Mouse (Mus musculus) mammary gland, adult 2 months (tissue): Measurements from ENCODE around the gene Mapk1. TPM values are rescaled to one million over a fixed set of nuclear protein-coding genes. Genes with fewer than 3 reads are reported as not detected.

Experiments
- polyA plus RNA-seq: library from polyadenylated mRNA; depleted of rRNA; stranded (reverse); fragments of >200 nt; gene quantifications from 2 replicates; pipeline ENCODE4 v1.2.3, GENCODE M21; 2012; ENCODE audit warnings: low replicate concordance; rRNA removed

Gene Mapk1
- 43.1 and 106 TPM in 2 replicates for polyA plus RNA-seq

DNA sequence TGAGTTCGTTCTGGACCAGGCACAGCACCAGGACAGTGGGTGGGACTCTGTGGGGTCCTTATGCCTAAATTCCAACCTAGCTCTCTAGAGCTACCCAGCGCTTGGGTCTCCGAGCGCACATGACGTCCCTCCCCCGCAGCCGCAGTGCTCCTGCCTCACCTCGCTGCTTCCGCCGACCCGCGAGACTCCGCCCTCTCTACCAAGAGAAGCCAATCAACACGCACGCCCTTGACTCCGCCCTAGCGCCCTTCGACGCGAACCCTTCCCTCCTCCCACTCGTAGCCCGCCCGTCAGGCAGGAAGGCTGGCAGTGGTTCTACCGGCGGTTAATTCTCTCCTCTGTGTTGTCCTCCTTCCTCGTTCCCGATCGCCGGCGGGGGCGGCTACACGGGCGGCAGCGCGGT lies at the start of gene Mapk1:
Mapk1 (plus strand) TSS at position 252 of the 403 bp plus-strand sequence.

GRCm38 (mm10) chr16:17069511-17070443 lies 86.6 kb downstream of the Mapk1 start, which contains the start of gene Ypel1:
Gene Ypel1 (plus strand): TSS chr16:17069696.

Other genes starting within 250 kb of the Mapk1 start
- gene Spag6l, start 153.9 kb upstream of the Mapk1 start, polyA plus RNA-seq = 0.24 TPM in 1 of 2 replicates, not detected in the other
- 0.33 and 0.55 TPM in 2 replicates for gene Igll1, start 119.4 kb upstream of the Mapk1 start, polyA plus RNA-seq
- gene Top3b, start 112.6 kb upstream of the Mapk1 start, polyA plus RNA-seq = 63.5 and 86.8 TPM in 2 replicates
- 6.0 and 8.1 TPM in 2 replicates for gene Vpreb1, start 112.5 kb upstream of the Mapk1 start, polyA plus RNA-seq
- gene Ppm1f, start 86.9 kb upstream of the Mapk1 start, polyA plus RNA-seq = 15.8 and 20.3 TPM in 2 replicates
- gene Ypel1, start 86.3 kb downstream of the Mapk1 start, polyA plus RNA-seq = 2.1 and 3.5 TPM in 2 replicates
- 92.4 and 144 TPM in 2 replicates for gene Ppil2, start 127.9 kb downstream of the Mapk1 start, polyA plus RNA-seq
- gene 2610318N02Rik, start 141.8 kb downstream of the Mapk1 start, polyA plus RNA-seq = 1.7 and 2.2 TPM in 2 replicates
- gene Sdf2l1, start 149.0 kb downstream of the Mapk1 start, polyA plus RNA-seq = 17.5 and 48.3 TPM in 2 replicates
- 4.2 and 14.7 TPM in 2 replicates for gene Ydjc, start 161.2 kb downstream of the Mapk1 start, polyA plus RNA-seq
- gene Ccdc116, start 163.8 kb downstream of the Mapk1 start, polyA plus RNA-seq = 1.5 and 1.6 TPM in 2 replicates
- gene Ube2l3, start 219.3 kb downstream of the Mapk1 start, polyA plus RNA-seq = 59.2 and 76.5 TPM in 2 replicates
- gene Rimbp3, start 225.2 kb downstream of the Mapk1 start, polyA plus RNA-seq = 0.04 and 0.06 TPM in 2 replicates